Mouse (Mus musculus): ENCODE results near the gene Fam171a2. TPM values are rescaled to one million over a fixed set of nuclear protein-coding genes. Genes with fewer than 3 reads are reported as not detected.
"Not testable (repeated sequence)": the region's sequence is repeated elsewhere in the genome, so short reads cannot be mapped to it uniquely, and the experiment has no call there.

The Fam171a2 gene
- polyA plus RNA-seq, 1 experiment from 2014 or later, result 22.5 TPM

GRCm38 (mm10) chr11:102415034-102415802 is 32.3 kb downstream of the Fam171a2 start:
- no peak overlapping the region for H3K4me3 ChIP-seq
- no peak overlapping the region for H3K4me2 ChIP-seq (replicated peaks)
- no peak overlapping the region for H3K27ac ChIP-seq (replicated peaks)
- no peaks in the 10 kb centered on the region for H3K27me3 ChIP-seq
- H3K36me3 ChIP-seq, result no peaks in the 10 kb centered on the region
- no peaks in the 10 kb centered on the region for H3K9me3 ChIP-seq
- no peak overlapping the region for H3K9ac ChIP-seq (replicated peaks)
- H3K4me1 ChIP-seq, result peaks cover 4% of the 10 kb centered on the region; the same call in 1 of the 2 replicates
- 77% methylated on average over 10 of the region's 10 CpGs for WGBS
- ATAC-seq (replicated peaks), result no peak

DNA sequence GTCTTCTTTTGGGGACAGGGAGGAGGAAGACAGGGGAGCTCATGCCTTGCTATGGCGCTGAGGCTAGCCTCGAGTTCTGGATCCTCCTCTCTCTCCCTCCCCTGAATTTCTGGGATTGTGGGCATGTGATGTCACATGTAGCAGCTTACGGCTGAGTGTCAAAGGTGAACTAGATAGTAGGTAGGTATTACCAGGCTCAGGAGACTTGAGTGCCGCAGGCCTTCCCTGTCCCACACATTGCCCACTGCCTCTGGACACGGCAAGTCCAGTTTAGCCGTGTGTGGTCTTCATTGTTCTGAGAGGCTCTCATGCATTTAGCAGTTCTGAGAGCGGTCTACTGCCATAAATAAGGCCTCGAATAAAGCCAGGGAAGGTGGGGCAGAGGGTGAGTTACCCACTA is 34.4 kb downstream of the Fam171a2 start:
- no peak overlapping the region for H3K27ac ChIP-seq (replicated peaks)
- no peak overlapping the region for H3K4me2 ChIP-seq (replicated peaks)
- H3K9me3 ChIP-seq, result no peaks in the 10 kb centered on the region
- no peak for ATAC-seq (replicated peaks)
- no peak overlapping the region for H3K4me3 ChIP-seq
- no peak overlapping the region for H3K9ac ChIP-seq (replicated peaks)
- H3K36me3 ChIP-seq, result no peaks in the 10 kb centered on the region
- no peaks in the 10 kb centered on the region for H3K27me3 ChIP-seq
- H3K4me1 ChIP-seq, result peaks cover 12% of the 10 kb centered on the region
- WGBS, result 74% methylated on average over 8 of the region's 8 CpGs

DNA sequence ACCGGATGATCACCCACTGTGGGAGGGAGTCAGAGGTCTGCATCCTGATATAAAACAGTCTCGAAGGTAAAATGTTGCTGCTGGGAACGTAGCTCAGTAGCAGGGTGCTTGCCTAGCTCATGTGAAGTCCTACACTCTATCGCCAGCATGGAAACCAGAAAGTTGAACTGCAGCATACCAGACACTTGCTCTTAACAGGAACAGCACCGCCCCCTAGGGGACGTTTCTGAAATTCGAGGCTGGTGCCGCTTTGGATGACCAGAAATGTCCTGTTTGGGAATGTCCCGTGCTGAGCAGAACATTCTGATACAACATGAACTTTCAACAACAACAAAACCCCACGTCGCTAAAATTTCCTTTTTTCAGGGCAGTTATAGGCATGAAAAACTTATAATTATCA is 35.8 kb downstream of the Fam171a2 start:
- H3K4me3 ChIP-seq, result no peak overlapping the region
- no peaks in the 10 kb centered on the region for H3K9me3 ChIP-seq
- no peak overlapping the region for H3K27ac ChIP-seq (replicated peaks)
- WGBS, result 6% methylated on average over 11 of the region's 11 CpGs
- H3K27me3 ChIP-seq, result no peaks in the 10 kb centered on the region
- ATAC-seq (replicated peaks), result no peak; the same call in 1 of the 2 replicates
- H3K4me2 ChIP-seq (replicated peaks), result no peak overlapping the region
- no peaks in the 10 kb centered on the region for H3K36me3 ChIP-seq
- H3K4me1 ChIP-seq, result peaks cover 21% of the 10 kb centered on the region
- no peak overlapping the region for H3K9ac ChIP-seq (replicated peaks)

GRCm38 (mm10) chr11:102411061-102411460 is 36.4 kb downstream of the Fam171a2 start:
- Histone ChIP-seq H3K9me3 (no peaks in the 10 kb centered on the region), H3K36me3 (no peaks in the 10 kb centered on the region), H3K9ac (replicated peaks) (no peak overlapping the region), H3K4me1 (peaks cover 27% of the 10 kb centered on the region), H3K27me3 (no peaks in the 10 kb centered on the region), H3K4me2 (replicated peaks) (no peak overlapping the region), H3K27ac (replicated peaks) (no peak overlapping the region), H3K4me3 (no peak overlapping the region)
- no peak for ATAC-seq (replicated peaks)
- WGBS, result 76% methylated on average over 3 of the region's 3 CpGs

DNA sequence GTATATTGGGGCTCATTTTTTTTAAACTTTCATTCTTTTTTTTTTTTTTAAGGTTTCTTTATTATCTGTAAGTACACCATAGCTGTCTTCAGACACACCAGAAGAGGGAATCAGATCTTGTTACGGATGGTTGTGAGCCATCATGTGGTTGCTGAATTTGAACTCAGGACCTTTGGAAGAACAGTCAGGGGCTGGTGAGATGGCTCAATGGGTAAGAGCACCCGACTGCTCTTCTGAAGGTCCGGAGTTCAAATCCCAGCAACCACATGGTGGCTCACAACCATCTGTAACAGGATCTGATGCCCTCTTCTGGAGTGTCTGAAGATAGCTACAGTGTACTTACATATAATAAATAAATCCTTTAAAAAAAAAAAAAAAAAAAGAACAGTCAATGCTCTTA is 37.1 kb downstream of the Fam171a2 start:
- H3K36me3 ChIP-seq; H3K4me2 ChIP-seq (replicated peaks); H3K9ac ChIP-seq (replicated peaks); H3K27me3 ChIP-seq; H3K9me3 ChIP-seq; H3K27ac ChIP-seq (replicated peaks); H3K4me3 ChIP-seq; ATAC-seq (replicated peaks): not testable (repeated sequence)
- peaks cover 34% of the 10 kb centered on the region for H3K4me1 ChIP-seq
- WGBS, result 92% methylated on average over 3 of the region's 3 CpGs

- no peak overlapping the region for H3K27ac ChIP-seq (replicated peaks)
- peaks cover 37% of the 10 kb centered on the region for H3K4me1 ChIP-seq
- H3K9ac ChIP-seq (replicated peaks), result no peak overlapping the region
- no peaks in the 10 kb centered on the region for H3K36me3 ChIP-seq
- 78% methylated on average over 3 of the region's 3 CpGs for WGBS
- H3K9me3 ChIP-seq, result no peaks in the 10 kb centered on the region
- no peak for ATAC-seq (replicated peaks)
- no peak overlapping the region for H3K4me3 ChIP-seq
- H3K27me3 ChIP-seq, result no peaks in the 10 kb centered on the region
- no peak overlapping the region for H3K4me2 ChIP-seq (replicated peaks)
These were observed 37.6 kb downstream of the Fam171a2 start for GRCm38 (mm10) chr11:102409795-102410330.

DNA sequence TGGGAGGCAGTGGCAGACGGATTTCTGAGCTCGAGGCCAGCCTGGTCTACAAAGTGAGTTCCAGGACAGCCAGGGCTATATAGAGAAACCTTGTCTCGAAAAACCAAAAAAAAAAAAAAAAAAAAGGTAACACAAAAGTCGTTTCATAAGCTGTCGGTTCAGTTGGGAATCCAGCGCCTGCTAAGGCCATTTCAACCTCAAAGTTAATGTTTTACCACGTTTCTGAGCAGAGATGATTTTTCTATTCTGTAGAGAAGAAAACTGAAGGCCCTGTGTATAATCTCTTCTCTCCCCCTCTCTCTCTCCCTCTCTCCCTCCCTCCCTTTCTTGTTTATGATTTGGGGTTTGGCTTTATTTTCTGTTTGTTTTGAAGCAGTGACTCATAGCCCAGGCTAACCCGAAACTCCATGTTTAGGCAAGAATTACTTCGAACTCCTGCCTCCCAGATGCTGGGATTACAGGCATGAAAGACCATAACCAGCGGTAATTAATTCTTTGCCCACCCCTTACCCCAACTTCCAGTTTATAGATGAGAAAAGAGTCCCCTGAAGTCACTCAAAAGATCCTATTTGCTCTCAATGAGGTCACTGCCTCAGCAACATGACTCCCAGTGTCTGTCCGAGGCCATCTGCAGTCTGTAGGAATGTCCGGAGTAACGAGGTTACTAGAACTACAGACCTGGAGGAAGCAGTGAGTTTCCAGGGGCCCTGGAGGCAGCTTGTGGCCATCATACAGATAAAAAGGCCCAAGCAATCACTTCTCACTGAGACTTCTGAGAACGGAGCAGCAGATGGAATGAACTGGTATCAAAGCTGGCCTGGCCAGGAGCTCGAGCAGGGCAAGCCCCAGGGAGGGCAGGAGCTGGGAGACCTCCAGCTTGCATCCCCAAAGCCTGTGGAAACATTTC is 38.3 kb downstream of the Fam171a2 start:
- 42% methylated on average over 15 of the region's 15 CpGs for WGBS
- no peaks in the 10 kb centered on the region for H3K9me3 ChIP-seq
- ATAC-seq (replicated peaks), result no peak
- peaks cover 43% of the 10 kb centered on the region for H3K4me1 ChIP-seq
- H3K27ac ChIP-seq (replicated peaks), result peak overlapping the region; percentile 86
- H3K4me3 ChIP-seq, result peak overlapping the region; percentile 89
- H3K4me2 ChIP-seq (replicated peaks), result peak overlapping the region; percentile 96
- peak overlapping the region; percentile 16 for H3K9ac ChIP-seq (replicated peaks)
- peaks cover 6% of the 10 kb centered on the region; the same call in 1 of the 2 replicates for H3K36me3 ChIP-seq
- no peaks in the 10 kb centered on the region for H3K27me3 ChIP-seq

DNA sequence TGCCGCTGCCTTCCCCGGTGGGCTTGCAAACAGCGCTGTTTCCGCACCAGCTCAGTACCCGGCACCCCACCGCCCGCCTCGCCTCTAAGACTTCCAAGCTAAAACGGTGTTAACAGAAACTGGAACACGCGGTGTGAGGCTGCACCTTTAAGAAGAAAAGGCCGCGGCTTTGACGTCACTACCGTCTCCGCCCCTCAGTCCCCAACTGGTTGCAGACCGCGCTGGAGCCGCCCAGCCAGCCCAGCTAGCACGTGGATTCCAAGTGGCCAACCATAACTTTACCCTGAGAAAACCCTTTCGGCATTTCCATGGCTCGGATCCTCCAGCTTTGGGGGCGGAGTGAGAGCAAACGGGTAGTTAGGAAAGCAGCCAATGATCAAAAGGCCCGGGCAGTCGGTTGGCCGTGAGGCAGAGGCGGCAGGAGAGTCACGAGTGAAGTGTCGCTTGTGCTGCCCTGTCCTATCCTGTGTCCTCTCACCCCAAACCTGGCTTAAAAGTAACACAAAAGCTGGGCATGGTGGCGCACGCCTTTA is 39.1 kb downstream of the Fam171a2 start:
- peak overlapping the region; percentile 86 for H3K27ac ChIP-seq (replicated peaks)
- H3K27me3 ChIP-seq, result no peaks in the 10 kb centered on the region
- H3K4me2 ChIP-seq (replicated peaks), result peak overlapping the region; percentile 96
- peak; percentile 96 for ATAC-seq (replicated peaks)
- H3K4me3 ChIP-seq, result peak overlapping the region; percentile 89
- H3K9me3 ChIP-seq, result no peaks in the 10 kb centered on the region
- WGBS, result under 1% methylated on average over 32 of the region's 32 CpGs
- peaks cover 43% of the 10 kb centered on the region for H3K4me1 ChIP-seq
- peak overlapping the region; percentile 16 for H3K9ac ChIP-seq (replicated peaks)
- peaks cover 12% of the 10 kb centered on the region for H3K36me3 ChIP-seq

- H3K4me2 ChIP-seq (replicated peaks), result peak within 1 kb of the TSS; percentile 96
- no peaks in the 10 kb centered on the region for H3K27me3 ChIP-seq
- peak within 1 kb of the TSS; percentile 89 for H3K9ac ChIP-seq (replicated peaks)
- WGBS, result 1% methylated on average over 19 of the region's 19 CpGs
- peaks cover 43% of the 10 kb centered on the region for H3K4me1 ChIP-seq
- H3K27ac ChIP-seq (replicated peaks), result peak within 1 kb of the TSS; percentile 86
- peak within 1 kb of the TSS; percentile 89 for H3K4me3 ChIP-seq
- no peaks in the 10 kb centered on the region for H3K9me3 ChIP-seq
- no peak for ATAC-seq (replicated peaks)
- peaks cover 17% of the 10 kb centered on the region for H3K36me3 ChIP-seq
These were observed 39.7 kb downstream of the Fam171a2 start, which contains the start of gene Slc25a39 for GRCm38 (mm10) chr11:102407834-102408215. Gene Slc25a39 (minus strand): TSS chr11:102407946.

GRCm38 (mm10) chr11:102406900-102407833 is 40.3 kb downstream of the Fam171a2 start:
- Histone ChIP-seq H3K36me3 (peaks cover 24% of the 10 kb centered on the region), H3K9me3 (no peaks in the 10 kb centered on the region), H3K9ac (replicated peaks) (peak overlapping the region; percentile 89), H3K4me3 (peak overlapping the region; percentile 89), H3K4me1 (peaks cover 43% of the 10 kb centered on the region), H3K27ac (replicated peaks) (peak overlapping the region; percentile 86), H3K27me3 (no peaks in the 10 kb centered on the region), H3K4me2 (replicated peaks) (peak overlapping the region; percentile 96)
- ATAC-seq (replicated peaks), result peak; percentile 66
- under 1% methylated on average over 85 of the region's 85 CpGs for WGBS

- 11% methylated on average over 3 of the region's 3 CpGs for WGBS
- Histone ChIP-seq H3K4me2 (replicated peaks) (peak overlapping the region; percentile 96), H3K9ac (replicated peaks) (peak overlapping the region; percentile 89), H3K4me3 (peak overlapping the region; percentile 89), H3K4me1 (peaks cover 40% of the 10 kb centered on the region), H3K27me3 (no peaks in the 10 kb centered on the region), H3K9me3 (no peaks in the 10 kb centered on the region), H3K36me3 (peaks cover 31% of the 10 kb centered on the region), H3K27ac (replicated peaks) (no peak overlapping the region)
- ATAC-seq (replicated peaks), result no peak
These were observed 41.1 kb downstream of the Fam171a2 start for GRCm38 (mm10) chr11:102406401-102406800.
